Mouse (Mus musculus): Measurements from ENCODE around the gene Fam131c.

- TF ChIP-seq CTCF (conservative IDR thresholded peaks at IDR 0.05; ENCODE audit: low read length) (no peak), NANOG (IDR thresholded peaks at IDR 0.05; ENCODE audit: borderline replicate concordance, low read length) (no peak)
Measured at GRCm38 (mm10) chr4:141386150-141386549, 18.1 kb downstream of the Fam131c start.
